Mouse (Mus musculus): ENCODE data around the gene Gm10837. TPM values are rescaled to one million over a fixed set of nuclear protein-coding genes. Genes with fewer than 3 reads are reported as not detected.

Gm10837 gene
- polyA plus RNA-seq, 1 experiment from 2014 or later, result not detected

DNA sequence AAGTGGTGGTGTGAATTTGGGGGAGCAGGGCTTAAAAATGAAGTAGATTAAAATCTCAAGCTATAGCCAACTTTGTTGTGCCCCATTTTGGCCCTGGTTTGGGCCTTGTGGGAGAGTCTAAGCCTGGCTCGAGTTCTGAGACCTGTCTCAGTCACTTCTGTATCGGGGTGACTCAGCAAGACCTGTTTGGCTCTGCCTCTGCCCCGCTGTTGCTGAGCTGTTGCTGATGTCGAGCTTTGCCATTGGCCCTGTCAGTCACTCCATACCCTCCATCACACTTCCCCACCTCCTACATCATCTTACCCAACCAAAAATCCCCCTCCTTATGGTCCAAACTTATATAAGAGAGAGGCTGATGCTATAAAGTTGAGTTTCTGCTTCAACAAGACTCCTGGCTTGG lies 38.1 kb downstream of the Gm10837 start:
- ATAC-seq (replicated peaks; ENCODE audit: low FRiP score, low TSS enrichment, low read depth), result no peak
- 78% methylated on average over 4 of the region's 4 CpGs for WGBS
- no peak overlapping the region for H3K9ac ChIP-seq (ENCODE audit: low read length)
- no peaks in the 10 kb centered on the region for H3K27me3 ChIP-seq (replicated peaks; ENCODE audit: control insufficient read depth, insufficient read depth, low read length)
- 0 out of 2 replicates have a peak, but pooled peaks cover 3% of the 10 kb centered on the region for H3K9me3 ChIP-seq (ENCODE audit: control insufficient read depth, low read length)
- no peak overlapping the region for H3K4me3 ChIP-seq (ENCODE audit: low read depth, low read length)
- H3K4me2 ChIP-seq (ENCODE audit: low read length), result no peak overlapping the region
- no peaks in the 10 kb centered on the region for H3K36me3 ChIP-seq (ENCODE audit: control insufficient read depth, insufficient read depth, low read length)
- H3K4me1 ChIP-seq (replicated peaks; ENCODE audit: control insufficient read depth, insufficient read depth, low read length), result no peaks in the 10 kb centered on the region
- no peak overlapping the region for H3K27ac ChIP-seq (ENCODE audit: low read depth)
- DNase-seq (ENCODE audit: low spot score), result peak; percentile 23

DNA sequence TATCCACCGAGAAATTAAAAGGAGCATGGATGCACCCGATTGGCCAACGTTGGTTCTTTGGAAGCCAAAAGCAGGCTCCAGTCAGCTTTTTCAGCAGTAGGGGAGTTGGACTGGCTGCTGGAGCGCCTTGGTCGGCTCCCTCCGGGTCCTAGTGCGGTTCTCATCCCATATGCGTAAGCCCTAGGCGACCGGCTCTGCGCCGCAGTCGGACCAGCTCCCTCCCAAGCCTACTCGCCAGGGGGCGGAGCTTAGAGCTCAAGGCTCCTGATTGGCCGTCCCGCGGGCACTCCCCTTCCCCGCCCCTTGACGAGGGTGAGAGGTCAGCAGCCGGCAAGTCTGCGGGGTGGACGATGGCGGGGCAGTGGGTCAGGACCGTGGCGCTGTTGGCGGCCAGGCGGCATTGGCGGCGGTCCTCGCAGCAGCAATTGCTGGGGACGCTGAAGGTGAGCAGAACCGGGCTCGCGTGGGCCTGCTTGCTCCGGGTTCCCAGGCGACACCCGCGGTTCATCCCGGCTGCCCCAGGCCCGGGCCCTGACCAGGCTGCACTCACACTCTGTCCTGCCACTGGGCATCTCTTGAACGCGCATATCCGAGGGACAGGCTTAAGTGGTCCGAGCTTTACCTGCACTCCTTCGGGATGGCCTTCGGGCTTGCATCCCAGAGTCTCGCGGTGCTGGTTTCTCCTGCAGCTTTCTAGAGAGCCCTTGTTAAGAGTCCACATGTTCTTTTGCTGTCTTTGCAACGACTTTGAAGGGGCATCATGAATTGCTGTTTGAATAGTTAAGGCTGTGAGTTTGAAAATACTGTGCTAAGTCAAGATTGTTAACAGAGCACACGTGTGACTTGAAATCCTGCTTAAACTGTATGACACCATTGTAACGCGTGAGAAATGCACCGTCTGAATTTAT lies 43.9 kb downstream of the Gm10837 start, which contains the start of gene Pcca:
Gene Pcca, plus strand, starts transcription at position 308 of the 908 bp plus-strand sequence.
- H3K36me3 ChIP-seq (ENCODE audit: control insufficient read depth, insufficient read depth, low read length), result no peaks in the 10 kb centered on the region
- H3K9me3 ChIP-seq (ENCODE audit: control insufficient read depth, low read length), result no peaks in the 10 kb centered on the region
- H3K27ac ChIP-seq (ENCODE audit: low read depth), result 0 out of 2 replicates have a peak within 1 kb of the TSS, but pooled peaks have one; percentile 10
- ATAC-seq (replicated peaks; ENCODE audit: low FRiP score, low TSS enrichment, low read depth) (peak; percentile 98), DNase-seq (ENCODE audit: low spot score) (peak; percentile 95)
- H3K4me3 ChIP-seq (ENCODE audit: low read depth, low read length), result peak within 1 kb of the TSS; percentile 82
- peak within 1 kb of the TSS; percentile 59 for H3K9ac ChIP-seq (ENCODE audit: low read length)
- 2% methylated on average over 54 of the region's 54 CpGs for WGBS
- H3K4me1 ChIP-seq (replicated peaks; ENCODE audit: control insufficient read depth, insufficient read depth, low read length), result peaks cover 4% of the 10 kb centered on the region; the same call in 1 of the 2 replicates
- no peaks in the 10 kb centered on the region for H3K27me3 ChIP-seq (replicated peaks; ENCODE audit: control insufficient read depth, insufficient read depth, low read length)
- peak within 1 kb of the TSS; percentile 79 for H3K4me2 ChIP-seq (ENCODE audit: low read length)

DNA sequence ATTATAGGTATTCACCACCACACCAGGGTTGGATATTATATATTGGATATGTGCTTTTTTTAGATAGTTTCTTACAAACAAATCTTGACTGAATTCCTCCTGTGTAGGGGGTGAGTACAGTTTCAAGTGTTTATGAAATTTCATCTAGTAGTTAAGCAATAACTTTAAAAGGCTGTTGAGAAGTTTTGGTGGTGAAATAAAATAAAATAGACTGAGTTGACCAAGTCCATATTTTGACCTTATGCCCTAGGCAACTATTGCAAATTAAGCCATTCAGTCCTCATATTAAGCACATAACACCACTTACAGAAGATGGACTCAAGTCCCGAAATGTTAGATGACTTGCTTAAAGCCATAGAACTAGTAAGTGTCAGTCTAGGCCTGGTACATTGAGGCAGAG lies 45.6 kb downstream of the Gm10837 start:
- H3K27ac ChIP-seq (ENCODE audit: low read depth), result no peak overlapping the region
- no peaks in the 10 kb centered on the region for H3K27me3 ChIP-seq (replicated peaks; ENCODE audit: control insufficient read depth, insufficient read depth, low read length)
- H3K4me3 ChIP-seq (ENCODE audit: low read depth, low read length), result no peak overlapping the region
- no peaks in the 10 kb centered on the region for H3K36me3 ChIP-seq (ENCODE audit: control insufficient read depth, insufficient read depth, low read length)
- whole genome bisulfite sequencing, result 86% methylated on average over 1 of the region's 1 CpGs
- H3K4me1 ChIP-seq (replicated peaks; ENCODE audit: control insufficient read depth, insufficient read depth, low read length), result peaks cover 4% of the 10 kb centered on the region; the same call in 1 of the 2 replicates
- no peak overlapping the region for H3K9ac ChIP-seq (ENCODE audit: low read length)
- no peaks in the 10 kb centered on the region for H3K9me3 ChIP-seq (ENCODE audit: control insufficient read depth, low read length)
- H3K4me2 ChIP-seq (ENCODE audit: low read length), result no peak overlapping the region
- DNase-seq (ENCODE audit: low spot score), result no peak
- no peak for ATAC-seq (replicated peaks; ENCODE audit: low FRiP score, low TSS enrichment, low read depth)

Other genes starting within 250 kb of the Gm10837 start
- gene Gm5089, start 39.5 kb upstream of the Gm10837 start, polyA plus RNA-seq (2014; fragmentation: Nextera tagmentation; extraction: Ambion mirVana), result not detected in 2 replicates
- not detected in 2 replicates for gene Zic5, start 24.9 kb upstream of the Gm10837 start, polyA plus RNA-seq (2014; fragmentation: Nextera tagmentation; extraction: Ambion mirVana)
- not detected in 2 replicates for gene Zic2, start 15.2 kb upstream of the Gm10837 start, polyA plus RNA-seq (2014; fragmentation: Nextera tagmentation; extraction: Ambion mirVana)
- 21.5 and 24.6 TPM in 2 replicates for gene Pcca, start 43.7 kb downstream of the Gm10837 start, polyA plus RNA-seq (2014; fragmentation: Nextera tagmentation; extraction: Ambion mirVana)